Mouse (Mus musculus) megakaryocyte, embryonic 14.5 days (primary cell): ENCODE measurements around the gene Defb43.

Experiments
- FLI1 ChIP-seq: IDR thresholded peaks from 2 replicates; pipeline ENCODE4 v1.6.1; 2012; ENCODE audit warnings: low read length, inconsistent platforms, mixed read lengths
- GATA1 ChIP-seq: IDR thresholded peaks from 3 replicates; pipeline ENCODE4 v1.6.1; 2012; ENCODE audit warnings: mixed read lengths, low read length, inconsistent platforms, borderline replicate concordance

DNA sequence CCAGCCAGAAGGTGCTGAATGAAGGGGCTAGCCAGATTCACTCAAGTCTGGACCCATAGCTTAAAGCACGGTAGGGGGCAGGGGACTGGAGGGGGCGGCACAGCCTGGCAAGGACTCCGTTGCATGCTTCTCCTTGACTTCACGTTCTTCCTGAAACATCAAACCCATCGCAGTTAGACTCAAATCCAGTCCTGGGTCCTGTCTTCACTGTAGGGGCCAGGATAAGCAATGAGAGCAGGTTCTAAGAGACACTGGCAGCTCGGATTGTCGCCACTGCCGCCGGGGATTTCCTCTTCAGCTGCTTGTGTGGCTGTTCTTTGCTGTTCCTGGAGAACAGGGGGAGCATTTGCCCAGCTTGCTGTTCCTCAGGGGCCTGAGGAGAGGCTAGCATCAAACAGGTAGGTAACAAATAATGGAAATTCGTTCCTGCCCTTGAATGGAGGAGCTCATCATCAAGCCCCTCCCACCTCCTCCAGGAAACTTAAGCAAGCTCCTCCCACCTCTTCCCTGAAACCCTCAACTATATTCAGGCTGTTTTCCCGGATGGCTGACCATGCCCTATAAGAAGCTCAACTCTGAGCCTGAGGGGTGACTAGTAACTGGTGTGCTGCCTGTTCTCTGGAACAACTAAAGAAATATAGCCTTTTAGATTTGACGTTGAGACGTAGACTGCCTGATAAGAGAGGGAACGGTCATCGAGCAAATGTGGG is 45.6 kb upstream of the Defb43 start:
- TF ChIP-seq GATA1 (no peak), FLI1 (no peak)
